Mouse (Mus musculus) CD8-positive naive resting alpha-beta T cell, adult 57 days (primary cell): ENCODE data around the gene Krtap17-1. TPM values are rescaled to one million over a fixed set of nuclear protein-coding genes. Genes with fewer than 3 reads are reported as not detected.

ENCODE experiments used
- total RNA-seq: library from RNA; stranded (reverse); gene quantifications from one replicate; pipeline ENCODE4 v1.2.4, GENCODE M21; 2023

Gene Krtap17-1
- not detected for total RNA-seq

GRCm38 (mm10) chr11:99993620-99994383, at the start of gene Krtap17-1:
Gene Krtap17-1 (minus strand): TSS chr11:99993994.

GRCm38 (mm10) chr11:100041454-100041853, 47.7 kb upstream of the Krtap17-1 start, which contains the start of gene Krt34:
Gene Krt34 (minus strand): TSS chr11:100041554.

GRCm38 (mm10) chr11:100029768-100030167, 36.0 kb upstream of the Krtap17-1 start, which contains the start of gene Krt33b:
Gene Krt33b (minus strand): TSS chr11:100029868.

GRCm38 (mm10) chr11:100016112-100016511, 22.3 kb upstream of the Krtap17-1 start, which contains the start of gene Krt33a:
Gene Krt33a (minus strand): TSS chr11:100016212.

GRCm38 (mm10) chr11:99986180-99986647, 7.6 kb downstream of the Krtap17-1 start, which contains the start of gene Krtap16-1:
Gene Krtap16-1 (minus strand): TSS chr11:99986597.

GRCm38 (mm10) chr11:99978953-99979352, 14.8 kb downstream of the Krtap17-1 start, which contains the start of gene Krtap29-1:
Gene Krtap29-1 (minus strand): TSS chr11:99979053.

GRCm38 (mm10) chr11:99948175-99948574, 45.6 kb downstream of the Krtap17-1 start, which contains the start of gene Krtap9-5:
Gene Krtap9-5 (plus strand): TSS chr11:99948475.

Other genes starting within 250 kb of the Krtap17-1 start
- not detected for gene Gm11595, start 221.1 kb downstream of the Krtap17-1 start, total RNA-seq
- not detected for gene Krtap4-8, start 213.3 kb downstream of the Krtap17-1 start, total RNA-seq
- gene Krtap4-9, start 208.8 kb downstream of the Krtap17-1 start, total RNA-seq: not detected
- gene Gm11596, start 200.5 kb downstream of the Krtap17-1 start, total RNA-seq: not detected
- gene Gm11569, start 195.1 kb downstream of the Krtap17-1 start, total RNA-seq: not detected
- not detected for gene Gm11554, start 189.5 kb downstream of the Krtap17-1 start, total RNA-seq
- gene Krtap4-13, start 184.1 kb downstream of the Krtap17-1 start, total RNA-seq: not detected
- gene Gm11564, start 178.3 kb downstream of the Krtap17-1 start, total RNA-seq: not detected
- not detected for gene 2300003K06Rik, start 155.9 kb downstream of the Krtap17-1 start, total RNA-seq
- not detected for gene Krtap4-16, start 142.4 kb downstream of the Krtap17-1 start, total RNA-seq
- gene Gm11568, start 136.1 kb downstream of the Krtap17-1 start, total RNA-seq: not detected
- not detected for gene Gm11559, start 129.5 kb downstream of the Krtap17-1 start, total RNA-seq
- not detected for gene Krtap9-1, start 120.6 kb downstream of the Krtap17-1 start, total RNA-seq
- not detected for gene Gm11567, start 114.8 kb downstream of the Krtap17-1 start, total RNA-seq
- not detected for gene Krtap31-1, start 86.1 kb downstream of the Krtap17-1 start, total RNA-seq
- not detected for gene Gm11565, start 79.2 kb downstream of the Krtap17-1 start, total RNA-seq
- not detected for gene Krtap31-2, start 57.7 kb downstream of the Krtap17-1 start, total RNA-seq
- not detected for gene Krtap9-5, start 45.5 kb downstream of the Krtap17-1 start, total RNA-seq
- not detected for gene Krtap29-1, start 14.9 kb downstream of the Krtap17-1 start, total RNA-seq
- not detected for gene Krtap16-1, start 7.4 kb downstream of the Krtap17-1 start, total RNA-seq
- gene Krt33a, start 22.2 kb upstream of the Krtap17-1 start, total RNA-seq: not detected
- not detected for gene Krt33b, start 35.9 kb upstream of the Krtap17-1 start, total RNA-seq
- gene Krt34, start 47.6 kb upstream of the Krtap17-1 start, total RNA-seq: not detected
- not detected for gene Krt31, start 56.6 kb upstream of the Krtap17-1 start, total RNA-seq
- not detected for gene Krt32, start 94.2 kb upstream of the Krtap17-1 start, total RNA-seq
- not detected for gene Krt35, start 102.2 kb upstream of the Krtap17-1 start, total RNA-seq
- not detected for gene Krt36, start 111.6 kb upstream of the Krtap17-1 start, total RNA-seq
- not detected for gene Krt13, start 127.6 kb upstream of the Krtap17-1 start, total RNA-seq
- not detected for gene Krt15, start 141.9 kb upstream of the Krtap17-1 start, total RNA-seq
- not detected for gene Krt19, start 154.7 kb upstream of the Krtap17-1 start, total RNA-seq
- gene Krt9, start 199.3 kb upstream of the Krtap17-1 start, total RNA-seq: not detected
- gene Krt14, start 213.6 kb upstream of the Krtap17-1 start, total RNA-seq: not detected